Mouse (Mus musculus): ENCODE results near the gene Fanca. TPM values are rescaled to one million over a fixed set of nuclear protein-coding genes. Genes with fewer than 3 reads are reported as not detected.
A peak's percentile ranks its signal among the peaks of the same experiment; 100 is the strongest.

The Fanca gene
- total RNA-seq (2021), result 1 to 10 TPM; 2.1 to 5.4 TPM
- long read RNA-seq, experiment 1, partial matches to known transcripts, result 0 of 2 reads
- long read RNA-seq, experiment 1, other reads (novel, unspliced or antisense), result 2 of 2 reads
- long read RNA-seq, experiment 2, partial matches to known transcripts, result 0 of 2 reads
- long read RNA-seq, experiment 2, other reads (novel, unspliced or antisense), result 2 of 2 reads

DNA sequence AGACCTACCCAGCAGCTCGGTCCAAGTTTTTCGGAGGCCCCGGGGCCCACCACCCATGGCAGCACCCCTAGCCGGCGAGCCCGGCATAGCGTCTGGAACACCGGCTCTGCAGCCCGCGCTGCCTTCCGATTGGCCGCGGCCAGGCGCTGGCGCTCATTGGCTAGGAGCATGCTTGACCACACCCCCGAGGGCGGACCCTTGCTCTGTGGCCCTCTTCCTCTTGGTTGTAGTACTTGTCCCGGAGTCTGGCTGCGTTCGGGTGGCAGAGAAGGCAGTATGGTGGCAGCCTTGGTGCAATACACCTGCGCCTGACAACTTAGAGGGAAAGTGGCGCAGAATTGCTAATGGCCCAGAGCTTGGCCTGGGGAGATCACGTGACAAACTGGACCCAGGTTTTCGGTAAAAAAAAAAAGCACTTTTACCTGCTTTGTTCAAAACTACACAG lies at the start of gene Fanca:
Gene Fanca, minus strand, starts transcription at position 110 of the 445 bp plus-strand sequence.
- intact Hi-C loops (cut with DNase I), result loop anchor here (2.0 kb wide), 1 partner anchor 42 kb away; no protein-coding TSS in a partner anchor
- peak; percentile 92 to 93 for DNase-seq

- intact Hi-C loops (cut with DNase I), result loop anchor here (2.0 kb wide), 1 partner anchor 42 kb away; the partner anchor contains the start of gene Fanca
- peak; percentile 76 to 83 for DNase-seq
These were observed 42.8 kb upstream of the Fanca start for GRCm38 (mm10) chr8:123361082-123361739.

DNA sequence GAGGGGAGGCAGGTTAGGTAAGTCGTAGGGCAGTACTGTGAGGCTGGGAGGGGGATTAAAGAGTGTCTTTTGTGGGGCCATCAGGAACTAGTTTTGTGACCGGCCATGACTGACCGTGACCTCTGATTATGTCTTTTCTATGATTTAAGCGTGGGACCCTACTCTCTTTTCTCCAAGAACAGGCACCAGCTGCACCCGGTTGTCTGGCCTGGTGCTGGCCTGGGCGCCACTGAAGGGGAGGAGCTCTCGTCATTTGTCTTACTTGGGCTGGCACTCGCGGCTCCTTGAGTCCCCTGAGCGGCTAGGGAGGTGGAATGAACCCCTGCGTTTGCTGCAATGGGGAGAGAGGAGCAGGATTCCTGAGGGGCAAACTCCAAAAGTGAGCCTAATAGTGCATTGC lies 34.8 kb upstream of the Fanca start:
- DNase-seq, result no peak
- intact Hi-C loops (cut with DNase I), result loop anchor here (2.0 kb wide), 1 partner anchor 22 kb away; no protein-coding TSS in a partner anchor

GRCm38 (mm10) chr8:123352786-123353185 lies 34.4 kb upstream of the Fanca start:
- intact Hi-C loops (cut with DNase I), result loop anchor here (2.0 kb wide), 1 partner anchor 22 kb away; no protein-coding TSS in a partner anchor
- peak; percentile 29 to 37 for DNase-seq

DNA sequence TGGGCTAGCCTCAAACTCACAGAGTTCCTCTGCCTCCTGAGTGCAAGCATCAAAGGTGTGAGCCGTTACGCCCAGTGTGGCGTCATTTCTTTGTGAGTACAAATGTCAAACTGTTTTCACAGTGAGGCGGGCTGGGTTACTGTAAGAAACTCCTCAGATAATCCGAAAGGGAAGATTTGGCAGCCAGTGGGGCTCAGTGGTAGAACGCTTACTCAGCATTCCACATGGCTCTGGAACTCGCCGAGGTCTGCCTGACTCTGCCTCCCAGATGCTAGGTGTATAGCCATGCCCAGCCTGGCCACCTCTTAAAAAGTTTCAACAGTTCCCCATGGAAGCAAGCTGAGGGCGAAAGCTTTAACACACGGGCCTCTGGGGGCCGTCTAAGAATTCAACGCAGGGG lies 33.7 kb upstream of the Fanca start:
- intact Hi-C loops (cut with DNase I), result loop anchor here (2.0 kb wide), 1 partner anchor 21 kb away; no protein-coding TSS in a partner anchor
- DNase-seq, result no peak

DNA sequence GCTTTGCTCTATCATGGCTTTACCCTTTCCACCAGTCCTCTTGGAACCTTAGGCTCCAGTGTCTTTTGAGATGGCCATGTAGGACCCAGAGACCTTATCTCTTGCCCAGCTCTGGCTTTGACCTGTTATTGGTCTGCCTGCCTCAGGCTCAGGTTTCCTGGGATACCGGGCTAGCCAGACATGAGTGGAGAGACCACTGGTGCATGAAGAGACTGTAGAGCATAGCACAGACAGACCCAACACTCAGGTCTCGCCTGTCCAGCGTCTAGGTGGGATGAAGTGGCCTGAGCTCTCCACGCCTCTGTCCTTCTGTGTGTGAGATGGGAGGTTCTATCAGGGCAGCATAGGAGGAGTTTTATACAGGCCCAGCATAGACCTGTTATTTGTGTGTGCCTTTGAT lies 30.7 kb upstream of the Fanca start:
- no peak for DNase-seq
- intact Hi-C loops (cut with DNase I), result no loop called here

GRCm38 (mm10) chr8:123348237-123348843 lies 30.0 kb upstream of the Fanca start:
- peak; percentile 53 to 69 for DNase-seq
- intact Hi-C loops (cut with DNase I), result no loop called here

GRCm38 (mm10) chr8:123347293-123347692 lies 28.9 kb upstream of the Fanca start:
- intact Hi-C loops (cut with DNase I), result no loop called here
- DNase-seq, result no peak

- intact Hi-C loops (cut with DNase I), result no loop called here
These were observed 27.5 kb upstream of the Fanca start for GRCm38 (mm10) chr8:123345856-123346255.

DNA sequence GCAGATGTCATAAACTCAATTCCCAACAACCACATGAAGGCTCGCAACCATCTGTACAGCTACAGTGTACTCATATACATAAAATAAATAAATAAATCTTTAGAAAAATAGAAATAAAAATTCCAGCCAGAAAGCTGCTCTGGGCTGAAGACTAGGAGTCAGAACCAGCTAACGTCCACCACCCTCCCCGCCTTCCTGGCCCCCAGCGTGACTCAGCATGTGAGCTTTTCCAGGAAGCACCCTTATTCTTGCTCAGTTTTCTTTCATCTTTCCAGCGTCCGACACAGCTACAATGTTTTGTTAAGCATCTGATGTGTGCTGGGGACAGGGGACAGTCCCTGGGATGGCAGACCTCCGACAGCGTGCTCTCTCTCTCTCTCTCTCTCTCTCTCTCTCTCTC lies 26.8 kb upstream of the Fanca start:
- no peak for DNase-seq
- intact Hi-C loops (cut with DNase I), result no loop called here

More at GRCm38 (mm10) chr8:123345856-123346255, 27.5 kb upstream of the Fanca start:
- DNase-seq, result no peak

DNA sequence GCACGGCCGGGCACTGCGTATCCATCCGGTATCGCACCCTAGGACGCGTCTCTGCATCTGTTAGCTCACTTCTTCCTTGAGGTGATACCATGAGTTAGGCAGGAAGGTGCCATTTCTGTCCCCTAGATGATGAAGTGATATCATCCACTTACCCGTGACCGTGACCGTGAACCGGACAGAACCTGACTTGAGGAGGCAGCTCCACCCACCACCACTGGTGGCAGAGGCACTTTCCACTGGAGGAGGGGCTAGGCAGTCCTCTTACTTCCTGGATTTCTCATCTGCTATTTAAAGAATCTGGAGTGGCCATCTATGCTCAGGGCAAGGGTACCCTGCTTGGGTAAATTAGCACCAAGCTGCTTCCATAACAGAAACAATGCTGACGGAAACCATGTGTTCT lies 25.0 kb upstream of the Fanca start:
- intact Hi-C loops (cut with DNase I), result no loop called here
- no peak for DNase-seq

DNA sequence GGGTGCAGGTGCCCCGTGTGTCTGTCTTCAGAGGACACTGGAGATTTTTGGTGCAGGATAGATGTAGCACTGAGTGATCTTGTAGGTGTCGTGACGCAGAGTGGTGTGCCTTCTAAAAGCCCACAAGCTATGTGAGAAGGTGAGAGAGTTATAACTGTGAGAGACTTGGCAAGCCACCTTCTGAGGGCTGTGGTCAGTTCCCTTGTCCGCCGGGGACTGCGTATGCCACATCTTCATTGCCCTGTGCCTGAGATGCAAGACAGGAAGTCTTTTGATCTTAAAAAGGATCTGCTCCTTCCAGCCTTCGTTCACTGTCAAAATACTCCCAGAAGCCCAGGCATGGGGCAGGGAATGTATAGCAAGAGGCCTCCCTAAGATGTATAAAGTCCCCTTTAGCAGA lies 24.5 kb upstream of the Fanca start:
- intact Hi-C loops (cut with DNase I), result no loop called here
- DNase-seq, result no peak

DNA sequence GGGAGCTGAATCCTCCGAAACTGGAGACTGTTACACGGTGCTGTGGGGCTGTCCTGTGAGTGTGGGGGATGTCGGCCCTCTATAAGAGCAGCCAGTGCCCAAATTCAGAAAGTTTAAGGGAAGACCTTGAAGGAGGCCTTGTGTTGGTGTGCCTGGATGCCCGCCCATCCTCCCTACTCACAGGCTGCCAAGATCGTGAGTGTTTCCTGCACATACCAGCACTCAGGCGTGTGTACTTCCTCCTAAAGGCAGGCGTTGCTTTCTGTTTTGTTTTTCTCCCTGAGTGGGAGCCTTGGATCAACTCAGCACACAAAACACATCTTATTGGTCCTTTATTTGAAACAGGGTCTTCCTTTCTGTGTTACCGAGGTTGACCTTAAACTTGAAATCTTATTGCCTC lies 23.9 kb upstream of the Fanca start:
- intact Hi-C loops (cut with DNase I), result no loop called here
- no peak for DNase-seq

- intact Hi-C loops (cut with DNase I), result no loop called here
- DNase-seq, result no peak
These were observed 23.0 kb upstream of the Fanca start for GRCm38 (mm10) chr8:123341040-123342015.

DNA sequence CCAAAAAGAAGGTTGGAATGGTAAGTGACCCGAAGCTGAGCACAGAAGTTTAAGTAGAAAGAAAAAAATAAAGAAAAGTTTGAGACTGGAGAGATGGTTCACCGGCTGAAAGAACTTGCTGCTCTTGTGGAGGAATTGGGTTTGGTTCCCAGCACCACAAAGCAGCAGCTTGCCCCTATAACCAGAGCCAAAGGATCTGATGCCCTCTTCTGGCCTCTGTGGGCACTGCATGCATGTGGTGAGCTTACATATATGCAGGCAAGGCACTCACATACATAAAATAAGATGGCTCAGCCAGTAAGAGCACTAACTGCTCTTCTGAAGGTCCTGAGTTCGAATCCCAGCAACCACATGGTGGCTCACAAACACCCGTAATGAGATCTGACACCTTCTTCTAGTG lies 21.7 kb upstream of the Fanca start:
- no peak for DNase-seq
- intact Hi-C loops (cut with DNase I), result no loop called here

GRCm38 (mm10) chr8:123337475-123337874 lies 19.1 kb upstream of the Fanca start:
- intact Hi-C loops (cut with DNase I), result no loop called here
- no peak for DNase-seq

DNA sequence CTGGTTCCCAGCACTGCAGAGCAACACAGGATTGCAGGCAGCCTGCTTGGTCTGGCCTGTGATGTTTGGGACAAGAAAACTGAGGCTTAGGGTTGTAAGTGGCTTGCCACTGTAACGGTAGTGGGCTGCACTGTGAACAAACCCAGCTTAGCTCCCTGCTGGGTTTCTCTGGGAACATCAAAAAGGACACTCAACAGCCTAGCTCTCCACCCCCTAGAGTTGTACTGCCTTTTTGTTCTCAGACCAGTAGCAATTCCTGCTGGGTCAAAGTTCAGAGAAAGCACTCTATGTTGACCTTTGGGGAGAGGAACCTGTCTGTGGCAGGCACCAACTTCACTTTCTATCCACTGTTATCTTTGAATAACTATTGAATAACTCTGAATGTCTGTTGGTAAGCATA lies 16.1 kb upstream of the Fanca start:
- intact Hi-C loops (cut with DNase I), result no loop called here
- DNase-seq, result no peak

DNA sequence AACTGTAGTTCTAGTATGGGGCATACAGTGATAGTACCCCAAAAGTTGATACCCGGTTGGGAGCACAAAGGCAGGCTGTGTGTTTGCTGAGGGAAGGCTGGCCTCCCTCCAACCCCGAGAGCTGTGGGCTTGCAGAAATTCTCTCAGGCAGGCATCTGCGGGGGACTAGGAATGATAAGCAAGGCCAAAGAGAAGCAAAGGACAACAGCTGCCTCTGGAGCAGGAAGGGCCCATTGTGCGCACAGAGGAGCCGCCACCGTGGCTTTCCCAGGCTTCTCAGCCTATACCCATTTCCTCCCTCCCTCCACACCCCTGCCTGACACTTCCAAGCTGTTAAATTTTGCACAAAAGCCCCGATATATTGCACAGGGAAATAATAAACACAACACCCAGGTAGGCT lies 15.5 kb upstream of the Fanca start:
- intact Hi-C loops (cut with DNase I), result no loop called here
- no peak for DNase-seq

DNA sequence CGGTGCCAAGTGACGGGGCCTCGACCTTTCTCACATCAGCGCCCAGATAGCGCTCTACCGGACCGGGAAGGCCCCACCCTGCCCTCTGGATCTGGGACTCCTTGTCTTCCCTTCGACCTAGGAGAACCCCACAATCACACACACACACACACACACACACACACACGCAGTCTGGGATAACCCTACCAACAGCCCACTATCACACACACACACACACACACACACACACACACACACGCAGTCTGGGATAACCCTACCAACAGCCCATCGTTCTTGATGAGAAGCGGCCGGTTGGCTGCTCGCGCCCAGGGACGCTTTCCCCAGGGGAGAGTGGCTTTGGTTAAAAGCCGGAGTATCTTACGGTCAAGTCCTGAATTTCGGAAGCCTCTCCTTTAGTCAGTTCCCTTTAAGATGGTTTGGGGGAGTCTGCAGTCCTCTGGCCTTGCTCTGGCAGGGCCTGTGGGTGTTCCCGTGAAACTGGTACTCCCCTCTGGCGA lies 14.8 kb upstream of the Fanca start:
- intact Hi-C loops (cut with DNase I), result no loop called here
- no peak for DNase-seq
